Mouse (Mus musculus): ENCODE measurements around the gene Pmvk. TPM values are rescaled to one million over a fixed set of nuclear protein-coding genes. Genes with fewer than 3 reads are reported as not detected.

Gene Pmvk
- polyA plus RNA-seq, 1 experiment from 2014 or later, result 59.1 TPM

DNA sequence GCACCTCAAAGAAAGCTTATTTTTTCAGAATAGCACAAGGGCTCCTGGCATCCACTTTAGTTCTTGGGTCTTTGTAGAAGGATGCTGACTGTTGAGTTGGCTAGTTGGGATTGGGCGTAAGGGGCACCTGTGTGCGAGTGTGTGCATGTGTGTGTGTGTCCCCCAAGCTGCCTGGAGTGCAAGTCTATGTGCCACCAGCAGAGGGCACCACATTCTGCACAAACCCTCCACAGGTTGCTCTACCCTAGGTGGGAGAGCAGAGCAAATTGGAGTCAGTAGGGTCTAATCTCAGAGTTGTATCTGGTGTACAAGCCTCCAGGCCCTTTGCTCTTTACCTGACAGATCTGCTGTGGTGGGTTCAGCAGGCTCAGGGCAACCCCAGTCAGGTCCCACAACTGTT lies 57.9 kb downstream of the Pmvk start:
- H3K9ac ChIP-seq, result no peak overlapping the region

DNA sequence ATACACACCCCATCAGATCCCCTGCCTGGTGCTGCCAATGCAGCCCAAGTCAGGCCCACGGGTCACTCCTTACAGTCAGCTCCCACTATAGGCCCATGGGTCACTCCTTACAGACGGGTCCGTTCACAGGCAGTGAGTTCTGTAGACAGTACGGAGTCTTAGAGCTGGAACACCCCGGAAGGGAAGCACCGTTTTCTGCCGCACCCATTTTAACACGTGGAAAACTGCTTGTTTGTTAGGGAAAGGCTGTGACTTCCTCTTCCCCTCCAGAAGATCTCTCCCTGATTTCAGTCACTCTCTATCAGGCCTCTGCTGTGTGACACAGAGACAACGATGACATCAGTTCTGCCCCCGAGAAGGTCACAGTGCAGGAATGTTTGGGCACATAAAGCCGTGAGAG lies 61.1 kb downstream of the Pmvk start:
- Histone ChIP-seq H3K4me2 (no peak overlapping the region), H3K4me1 (peaks cover 16% of the 10 kb centered on the region), H3K4me3 (replicated peaks) (no peak overlapping the region), H3K9ac (no peak overlapping the region), H3K36me3 (no peaks in the 10 kb centered on the region), H3K27ac (no peak overlapping the region), H3K27me3 (peaks cover 12% of the 10 kb centered on the region), H3K9me3 (replicated peaks) (peaks cover 7% of the 10 kb centered on the region)
- no peak for ATAC-seq (replicated peaks; ENCODE audit: low FRiP score)
- 58% methylated on average over 11 of the region's 11 CpGs for WGBS

More for the DNA sequence above, 57.9 kb downstream of the Pmvk start:
- ATAC-seq (replicated peaks; ENCODE audit: low FRiP score), result no peak
- WGBS, result 94% methylated on average over 2 of the region's 2 CpGs
- Histone ChIP-seq H3K4me1 (peaks cover 4% of the 10 kb centered on the region), H3K4me2 (no peak overlapping the region), H3K9me3 (replicated peaks) (peaks cover 7% of the 10 kb centered on the region), H3K27me3 (peaks cover 23% of the 10 kb centered on the region), H3K4me3 (replicated peaks) (no peak overlapping the region), H3K27ac (no peak overlapping the region), H3K36me3 (no peaks in the 10 kb centered on the region)

DNA sequence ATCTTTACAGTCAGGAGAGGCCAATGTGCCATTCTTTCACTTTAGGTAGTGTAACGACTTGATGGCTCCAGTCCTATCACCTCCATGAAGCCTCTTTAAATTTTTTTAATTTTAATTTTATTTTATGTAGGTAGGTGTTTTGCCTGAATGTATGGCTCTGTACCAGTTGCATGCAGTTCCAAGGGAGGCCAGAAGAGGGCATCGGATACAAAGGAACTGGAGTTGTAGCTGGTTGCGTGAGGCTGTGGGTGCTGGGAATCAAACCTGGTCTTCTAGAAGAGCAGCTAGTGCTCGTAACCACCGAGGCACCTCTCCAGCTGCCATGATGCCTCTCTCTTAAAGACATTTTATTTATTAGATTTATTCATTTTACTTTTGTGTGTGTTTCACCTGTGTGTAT lies 62.0 kb downstream of the Pmvk start:
- no peak overlapping the region for H3K4me2 ChIP-seq
- peaks cover 11% of the 10 kb centered on the region for H3K27me3 ChIP-seq
- H3K9me3 ChIP-seq (replicated peaks), result peaks cover 7% of the 10 kb centered on the region
- H3K4me3 ChIP-seq (replicated peaks), result no peak overlapping the region
- peaks cover 24% of the 10 kb centered on the region for H3K4me1 ChIP-seq
- H3K27ac ChIP-seq, result no peak overlapping the region
- 93% methylated on average over 5 of the region's 5 CpGs for WGBS
- H3K36me3 ChIP-seq, result no peaks in the 10 kb centered on the region
- no peak overlapping the region for H3K9ac ChIP-seq
- ATAC-seq (replicated peaks; ENCODE audit: low FRiP score), result no peak

Other genes starting within 250 kb of the Pmvk start
- gene Thbs3, start 239.4 kb upstream of the Pmvk start, polyA plus RNA-seq (2015; fragmentation: Nextera tagmentation; extraction: Ambion mirVana), result 14.9 and 20.5 TPM in 2 replicates
- 211 and 219 TPM in 2 replicates for gene Mtx1, start 227.5 kb upstream of the Pmvk start, polyA plus RNA-seq (2015; fragmentation: Nextera tagmentation; extraction: Ambion mirVana)
- 12.0 and 12.3 TPM in 2 replicates for gene Muc1, start 225.5 kb upstream of the Pmvk start, polyA plus RNA-seq (2015; fragmentation: Nextera tagmentation; extraction: Ambion mirVana)
- 309 and 321 TPM in 2 replicates for gene Krtcap2, start 208.6 kb upstream of the Pmvk start, polyA plus RNA-seq (2015; fragmentation: Nextera tagmentation; extraction: Ambion mirVana)
- 3.4 and 5.2 TPM in 2 replicates for gene Trim46, start 208.2 kb upstream of the Pmvk start, polyA plus RNA-seq (2015; fragmentation: Nextera tagmentation; extraction: Ambion mirVana)
- 149 and 153 TPM in 2 replicates for gene Dpm3, start 195.2 kb upstream of the Pmvk start, polyA plus RNA-seq (2015; fragmentation: Nextera tagmentation; extraction: Ambion mirVana)
- gene Slc50a1, start 184.0 kb upstream of the Pmvk start, polyA plus RNA-seq (2015; fragmentation: Nextera tagmentation; extraction: Ambion mirVana), result 58.0 and 59.9 TPM in 2 replicates
- 66.0 and 66.6 TPM in 2 replicates for gene Efna1, start 173.4 kb upstream of the Pmvk start, polyA plus RNA-seq (2015; fragmentation: Nextera tagmentation; extraction: Ambion mirVana)
- 9.3 and 11.9 TPM in 2 replicates for gene Efna3, start 131.6 kb upstream of the Pmvk start, polyA plus RNA-seq (2015; fragmentation: Nextera tagmentation; extraction: Ambion mirVana)
- 29.8 and 31.5 TPM in 2 replicates for gene Efna4, start 116.5 kb upstream of the Pmvk start, polyA plus RNA-seq (2015; fragmentation: Nextera tagmentation; extraction: Ambion mirVana)
- 73.4 and 84.3 TPM in 2 replicates for gene Adam15, start 104.5 kb upstream of the Pmvk start, polyA plus RNA-seq (2015; fragmentation: Nextera tagmentation; extraction: Ambion mirVana)
- gene Dcst2, start 92.6 kb upstream of the Pmvk start, polyA plus RNA-seq (2015; fragmentation: Nextera tagmentation; extraction: Ambion mirVana), result 0.34 and 0.35 TPM in 2 replicates
- 1.9 and 2.5 TPM in 2 replicates for gene Dcst1, start 89.3 kb upstream of the Pmvk start, polyA plus RNA-seq (2015; fragmentation: Nextera tagmentation; extraction: Ambion mirVana)
- gene Zbtb7b, start 59.8 kb upstream of the Pmvk start, polyA plus RNA-seq (2015; fragmentation: Nextera tagmentation; extraction: Ambion mirVana), result 2.4 and 3.7 TPM in 2 replicates
- gene Lenep, start 51.7 kb upstream of the Pmvk start, polyA plus RNA-seq (2015; fragmentation: Nextera tagmentation; extraction: Ambion mirVana), result 0.14 TPM in 1 of 2 replicates, not detected in the other
- gene Flad1, start 42.7 kb upstream of the Pmvk start, polyA plus RNA-seq (2015; fragmentation: Nextera tagmentation; extraction: Ambion mirVana), result 29.4 and 31.4 TPM in 2 replicates
- gene Cks1b, start 36.2 kb upstream of the Pmvk start, polyA plus RNA-seq (2015; fragmentation: Nextera tagmentation; extraction: Ambion mirVana), result 518 and 559 TPM in 2 replicates
- gene Shc1, start 36.1 kb upstream of the Pmvk start, polyA plus RNA-seq (2015; fragmentation: Nextera tagmentation; extraction: Ambion mirVana), result 97.1 and 105 TPM in 2 replicates
- 38.3 and 43.5 TPM in 2 replicates for gene Pygo2, start 24.3 kb upstream of the Pmvk start, polyA plus RNA-seq (2015; fragmentation: Nextera tagmentation; extraction: Ambion mirVana)
- 39.6 and 39.7 TPM in 2 replicates for gene Pbxip1, start 17.8 kb upstream of the Pmvk start, polyA plus RNA-seq (2015; fragmentation: Nextera tagmentation; extraction: Ambion mirVana)
- gene Kcnn3, start 65.6 kb downstream of the Pmvk start, polyA plus RNA-seq (2015; fragmentation: Nextera tagmentation; extraction: Ambion mirVana), result 2.1 and 3.0 TPM in 2 replicates

All from kidney, embryonic 15.5 days (tissue).